Mouse (Mus musculus) forebrain, embryonic 15.5 days (tissue): ENCODE results near the gene Tsr1. TPM values are rescaled to one million over a fixed set of nuclear protein-coding genes. Genes with fewer than 3 reads are reported as not detected.

Experiments
- ATAC-seq: fragments of 200-750 bp; cut with Nextera tagmentation; replicated peaks from 2 replicates; pipeline ENCODE4 v1.8.0; 2017; ENCODE audit warnings: mild to moderate bottlenecking, moderate TSS enrichment, moderate library complexity
- H3K27ac ChIP-seq: fragments of 300-500 bp; sonication (generic); replicated peaks from 2 replicates; pipeline ENCODE4 v1.5.1; 2015; ENCODE audit warnings: mild to moderate bottlenecking, inconsistent platforms
- H3K27me3 ChIP-seq: fragments of 300-500 bp; sonication (generic); 2 replicates; pipeline ENCODE4 v1.6.1; 2015; ENCODE audit warnings: inconsistent platforms
- H3K36me3 ChIP-seq: fragments of 300-500 bp; sonication (generic); 2 replicates; pipeline ENCODE4 v1.6.1; 2015; ENCODE audit warnings: mild to moderate bottlenecking, inconsistent platforms
- H3K4me1 ChIP-seq: fragments of 300-500 bp; sonication (generic); 2 replicates; pipeline ENCODE4 v1.6.1; 2015; ENCODE audit warnings: inconsistent platforms
- H3K4me2 ChIP-seq: fragments of 300-500 bp; sonication (generic); replicated peaks from 2 replicates; pipeline ENCODE4 v1.6.1; 2015; ENCODE audit warnings: mild to moderate bottlenecking, inconsistent platforms
- H3K4me3 ChIP-seq: fragments of 300-500 bp; sonication (generic); 2 replicates; pipeline ENCODE4 v1.5.1; 2015; ENCODE audit warnings: mild to moderate bottlenecking, inconsistent platforms
- H3K9ac ChIP-seq: fragments of 300-500 bp; sonication (generic); replicated peaks from 2 replicates; pipeline ENCODE4 v1.6.1; 2015; ENCODE audit warnings: mild to moderate bottlenecking, inconsistent platforms
- H3K9me3 ChIP-seq: fragments of 300-500 bp; sonication (generic); 2 replicates; pipeline ENCODE4 v1.6.1; 2016; ENCODE audit warnings: inconsistent platforms
- WGBS: fragments of 180-500 bp; shearing (Covaris S2); methylation state at CpG from one replicate; pipeline ENCODE4 v1.1.7; 2015; ENCODE audit warnings: mixed read lengths; 5-methylcytosine and 5-hydroxymethylcytosine counted together
- polyA plus RNA-seq: library from polyadenylated mRNA; unstranded; fragments of >200 nt; fragmentation: Nextera tagmentation; extraction: Ambion mirVana; gene quantifications from 2 replicates; pipeline ENCODE4 v1.2.1, GENCODE M21; 2015

Gene Tsr1
- polyA plus RNA-seq, 1 experiment from 2014 or later, result 34.4 TPM

- peak overlapping the region; percentile 16; the same call in 1 of the 2 replicates for H3K4me2 ChIP-seq
- 0 out of 2 replicates have a peak, but pooled peaks cover 2% of the 10 kb centered on the region for H3K36me3 ChIP-seq
- 10% methylated on average over 12 of the region's 12 CpGs for WGBS
- no peak for ATAC-seq
- peak overlapping the region; percentile 41 for H3K27ac ChIP-seq
- no peaks in the 10 kb centered on the region for H3K27me3 ChIP-seq
- H3K9ac ChIP-seq, result no peak overlapping the region
- no peak overlapping the region for H3K4me3 ChIP-seq
- H3K9me3 ChIP-seq, result no peaks in the 10 kb centered on the region
- H3K4me1 ChIP-seq, result peaks cover 25% of the 10 kb centered on the region
Observed at GRCm38 (mm10) chr11:74870991-74871622, 26.8 kb upstream of the Tsr1 start.

DNA sequence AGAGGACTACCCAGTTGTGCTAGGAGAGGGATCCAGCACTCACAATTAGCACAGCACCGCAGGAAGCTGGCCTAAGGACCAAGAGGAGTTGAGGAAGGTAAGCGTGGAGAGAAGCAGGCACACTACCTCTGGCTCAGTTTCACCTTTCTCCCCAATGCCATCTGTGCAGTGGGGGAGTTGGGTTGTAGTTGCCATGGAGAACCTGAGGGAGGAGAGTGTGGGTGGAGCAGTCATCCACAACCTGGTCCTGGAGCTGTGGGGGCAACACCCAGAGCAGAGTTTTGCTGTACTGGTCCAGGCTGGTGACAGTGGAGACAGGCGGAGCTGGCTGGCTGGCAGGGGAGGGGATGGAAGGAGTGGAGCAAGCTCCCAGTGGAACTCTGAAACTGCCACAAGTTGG, 23.2 kb upstream of the Tsr1 start:
- WGBS, result 64% methylated on average over 3 of the region's 3 CpGs
- Histone ChIP-seq H3K27ac (no peak overlapping the region), H3K9ac (no peak overlapping the region), H3K4me1 (peaks cover 28% of the 10 kb centered on the region), H3K4me3 (no peak overlapping the region), H3K4me2 (no peak overlapping the region), H3K36me3 (no peaks in the 10 kb centered on the region), H3K9me3 (no peaks in the 10 kb centered on the region), H3K27me3 (no peaks in the 10 kb centered on the region)
- no peak for ATAC-seq

GRCm38 (mm10) chr11:74876801-74877200, 21.1 kb upstream of the Tsr1 start:
- no peaks in the 10 kb centered on the region for H3K36me3 ChIP-seq
- H3K4me2 ChIP-seq, result peak overlapping the region; percentile 30
- peak overlapping the region; percentile 79 for H3K27ac ChIP-seq
- peak overlapping the region; percentile 16; the same call in 1 of the 2 replicates for H3K4me3 ChIP-seq
- H3K27me3 ChIP-seq, result no peaks in the 10 kb centered on the region
- 1% methylated on average over 9 of the region's 9 CpGs for WGBS
- peak; percentile 90 for ATAC-seq
- H3K9ac ChIP-seq, result no peak overlapping the region
- H3K9me3 ChIP-seq, result no peaks in the 10 kb centered on the region
- H3K4me1 ChIP-seq, result peaks cover 18% of the 10 kb centered on the region

DNA sequence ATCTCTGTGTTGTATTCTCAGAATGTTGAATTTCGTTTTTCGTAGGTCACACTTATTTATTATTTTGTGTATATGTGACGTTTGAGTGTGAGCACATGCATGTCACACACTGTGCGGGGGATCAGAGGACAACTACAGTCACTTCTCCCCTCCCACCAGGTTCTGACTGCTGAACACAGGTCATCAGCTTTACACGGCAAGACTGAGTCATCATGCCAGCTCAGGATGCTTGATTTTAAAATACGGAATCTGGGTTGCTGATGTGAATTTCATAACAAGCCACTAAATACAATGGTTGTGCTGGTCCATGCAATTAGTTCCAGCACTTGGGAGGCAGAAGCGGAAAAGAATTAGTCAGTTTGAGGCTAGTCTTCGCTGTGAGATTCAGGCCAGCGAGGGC, 16.9 kb upstream of the Tsr1 start:
- Histone ChIP-seq H3K27me3 (no peaks in the 10 kb centered on the region), H3K4me1 (peaks cover 14% of the 10 kb centered on the region), H3K27ac (no peak overlapping the region), H3K9ac (no peak overlapping the region), H3K9me3 (no peaks in the 10 kb centered on the region), H3K4me2 (no peak overlapping the region), H3K36me3 (no peaks in the 10 kb centered on the region), H3K4me3 (no peak overlapping the region)
- ATAC-seq, result no peak
- WGBS, result 89% methylated on average over 9 of the region's 9 CpGs

DNA sequence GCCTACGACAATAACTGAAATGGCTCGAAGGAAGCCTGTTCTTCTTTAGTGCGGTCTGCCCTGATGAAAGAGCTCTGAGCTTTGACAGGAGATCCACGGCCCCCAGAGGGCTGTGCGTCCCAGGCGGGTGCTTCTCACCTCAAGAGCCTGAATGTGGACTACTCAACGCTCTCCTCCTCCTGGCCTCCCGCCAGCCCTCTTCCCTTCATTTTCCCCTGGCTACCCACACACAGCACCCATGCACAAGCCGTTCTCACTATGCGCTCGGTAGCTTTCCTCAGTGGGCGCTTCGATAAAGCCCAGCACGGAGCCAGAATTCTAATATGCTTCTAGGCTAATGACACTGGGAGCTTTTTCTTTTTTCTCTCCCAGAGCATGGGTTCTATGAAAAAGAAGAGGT, 15.9 kb upstream of the Tsr1 start:
- Histone ChIP-seq H3K9ac (no peak overlapping the region), H3K27me3 (no peaks in the 10 kb centered on the region), H3K4me1 (peaks cover 4% of the 10 kb centered on the region), H3K27ac (0 out of 2 replicates have a peak overlapping the region, but pooled peaks have one; percentile 29), H3K4me2 (no peak overlapping the region), H3K4me3 (no peak overlapping the region), H3K9me3 (no peaks in the 10 kb centered on the region), H3K36me3 (no peaks in the 10 kb centered on the region)
- no peak for ATAC-seq
- 54% methylated on average over 14 of the region's 14 CpGs for WGBS

GRCm38 (mm10) chr11:74883098-74883497, 14.8 kb upstream of the Tsr1 start:
- Histone ChIP-seq H3K9me3 (no peaks in the 10 kb centered on the region), H3K4me3 (no peak overlapping the region), H3K4me1 (no peaks in the 10 kb centered on the region), H3K36me3 (no peaks in the 10 kb centered on the region), H3K9ac (no peak overlapping the region), H3K27ac (no peak overlapping the region), H3K4me2 (no peak overlapping the region), H3K27me3 (no peaks in the 10 kb centered on the region)
- ATAC-seq, result no peak
- 86% methylated on average over 10 of the region's 10 CpGs for WGBS

DNA sequence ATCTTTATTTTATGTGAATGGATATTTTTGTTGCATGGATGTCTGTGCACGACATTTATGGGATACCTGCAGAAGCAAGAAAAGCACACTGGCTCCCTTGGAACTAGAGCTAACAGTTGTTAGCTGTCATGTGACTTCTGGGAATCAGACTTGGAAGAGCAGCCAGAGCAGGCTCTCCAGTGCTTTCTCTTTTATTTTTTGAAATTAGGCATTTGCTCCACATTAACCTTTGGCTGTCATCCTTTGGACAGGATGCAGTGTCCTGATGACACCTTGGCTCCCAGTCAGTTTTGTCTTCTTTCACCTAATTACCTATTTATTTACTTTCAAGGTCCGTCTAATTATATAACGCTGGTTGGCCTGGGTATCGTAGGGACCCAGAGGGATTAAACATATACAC, 3.3 kb upstream of the Tsr1 start:
- Histone ChIP-seq H3K9ac (no peak overlapping the region), H3K4me1 (peaks cover 26% of the 10 kb centered on the region), H3K27me3 (no peaks in the 10 kb centered on the region), H3K4me3 (no peak overlapping the region), H3K36me3 (no peaks in the 10 kb centered on the region), H3K4me2 (no peak overlapping the region), H3K9me3 (no peaks in the 10 kb centered on the region), H3K27ac (peak overlapping the region; percentile 6; the same call in 1 of the 2 replicates)
- ATAC-seq, result no peak
- 73% methylated on average over 4 of the region's 4 CpGs for WGBS

DNA sequence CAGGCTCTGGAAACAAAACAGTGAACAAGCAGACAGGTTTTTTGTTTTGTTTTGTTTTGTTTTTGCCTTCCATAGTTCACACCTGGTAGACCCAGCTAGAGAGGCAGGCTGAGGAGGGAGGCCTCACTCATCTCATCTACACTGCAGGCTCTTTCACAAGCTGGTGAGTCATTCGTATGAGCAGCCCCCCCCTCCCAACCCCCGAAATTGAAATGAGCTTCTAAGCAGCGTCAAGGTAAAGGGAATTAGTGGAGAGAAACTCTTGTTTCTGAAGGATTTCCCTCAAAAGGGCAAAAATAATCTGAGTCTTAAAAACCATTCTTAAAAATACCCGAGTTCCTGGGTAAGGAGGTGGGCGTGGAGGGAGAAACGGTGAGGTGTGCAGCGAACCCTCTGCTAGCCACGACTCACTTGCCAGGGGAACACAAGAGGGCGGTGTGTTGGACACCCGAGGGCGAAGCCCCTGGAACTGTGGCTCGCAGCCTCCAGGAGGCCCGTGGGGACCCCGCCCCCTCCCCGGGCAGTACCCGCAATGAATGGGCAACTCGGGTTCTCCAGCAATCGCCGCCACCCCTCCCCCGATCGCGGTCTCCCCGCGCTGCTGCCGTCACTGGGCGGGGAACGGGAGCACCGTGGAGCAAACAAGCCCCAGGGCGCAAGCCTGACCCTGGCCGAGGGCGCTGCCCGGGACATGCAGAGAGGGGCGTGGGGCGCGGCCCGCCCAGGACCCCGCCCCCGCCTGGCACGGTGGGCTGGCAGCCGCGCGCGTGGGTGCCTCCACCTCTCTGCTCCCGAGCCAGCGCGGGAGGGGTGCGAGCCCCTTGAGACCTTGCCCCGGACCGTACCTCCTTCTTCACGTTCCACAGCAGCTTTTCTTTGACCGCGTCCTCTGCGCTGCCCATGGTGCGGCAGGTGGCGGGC, 1.6 kb upstream of the Tsr1 start:
- Histone ChIP-seq H3K9ac (peak overlapping the region; percentile 79), H3K4me3 (peak overlapping the region; percentile 85), H3K4me1 (peaks cover 26% of the 10 kb centered on the region), H3K36me3 (peaks cover 15% of the 10 kb centered on the region), H3K9me3 (no peaks in the 10 kb centered on the region), H3K27me3 (no peaks in the 10 kb centered on the region), H3K27ac (peak overlapping the region; percentile 88), H3K4me2 (peak overlapping the region; percentile 77)
- ATAC-seq, result peak; percentile 49
- under 1% methylated on average over 55 of the region's 55 CpGs for WGBS

DNA sequence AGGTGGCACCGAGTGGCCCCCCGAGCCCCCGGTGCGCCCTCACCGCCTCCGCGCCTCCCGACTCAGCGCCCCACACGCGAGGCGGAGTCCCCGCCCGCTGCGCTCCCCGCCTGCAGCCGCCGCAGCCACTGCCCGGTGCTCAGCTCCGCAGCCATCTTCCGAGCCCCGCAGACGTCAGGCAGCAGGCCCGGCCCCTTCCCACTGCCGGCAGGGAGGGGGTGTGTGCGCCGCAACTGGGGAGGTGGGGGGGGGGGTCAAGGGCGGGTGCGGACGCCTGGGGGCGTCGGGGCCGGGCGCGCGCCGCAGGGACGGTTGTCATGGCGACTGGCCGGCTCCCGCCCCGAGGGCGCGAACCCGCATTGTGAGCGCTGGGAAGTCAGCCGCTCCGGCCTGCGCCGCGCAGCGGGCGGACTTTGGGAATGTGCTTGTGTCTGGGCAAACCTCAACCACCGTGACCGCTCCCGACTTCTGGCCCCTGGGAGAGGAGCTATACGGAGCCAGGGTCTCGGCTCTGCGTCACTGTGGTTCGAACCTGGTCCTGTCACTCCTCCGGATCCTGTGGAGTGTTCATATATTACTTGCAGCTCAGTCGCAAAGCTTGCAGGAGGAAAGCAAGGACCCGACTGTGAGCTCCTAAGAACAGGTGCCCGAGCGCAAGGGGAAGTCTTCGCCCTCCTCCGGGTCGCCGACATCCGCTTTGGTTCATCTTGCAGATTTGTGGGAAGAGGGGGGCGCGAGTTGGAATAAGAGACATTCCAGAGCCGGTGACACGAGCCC, 782 bp upstream of the Tsr1 start, which contains the start of gene Sgsm2:
TSS of gene Sgsm2 (minus strand) at position 160 of the 777 bp plus-strand sequence.
- peak within 1 kb of the TSS; percentile 88 for H3K27ac ChIP-seq
- WGBS, result under 1% methylated on average over 70 of the region's 74 CpGs
- ATAC-seq, result peak; percentile 72
- peaks cover 23% of the 10 kb centered on the region for H3K36me3 ChIP-seq
- H3K9ac ChIP-seq, result peak within 1 kb of the TSS; percentile 79
- peak within 1 kb of the TSS; percentile 85 for H3K4me3 ChIP-seq
- peaks cover 26% of the 10 kb centered on the region for H3K4me1 ChIP-seq
- no peaks in the 10 kb centered on the region for H3K27me3 ChIP-seq
- peak within 1 kb of the TSS; percentile 77 for H3K4me2 ChIP-seq
- H3K9me3 ChIP-seq, result no peaks in the 10 kb centered on the region

- no peak for ATAC-seq
- Histone ChIP-seq H3K4me3 (peak overlapping the region; percentile 85), H3K4me2 (peak overlapping the region; percentile 77), H3K36me3 (peaks cover 34% of the 10 kb centered on the region), H3K4me1 (peaks cover 26% of the 10 kb centered on the region), H3K27me3 (no peaks in the 10 kb centered on the region), H3K9ac (peak overlapping the region; percentile 79), H3K27ac (peak overlapping the region; percentile 88), H3K9me3 (no peaks in the 10 kb centered on the region)
- 0% methylated on average over 7 of the region's 7 CpGs for WGBS
Observed at GRCm38 (mm10) chr11:74898517-74898827, 601 bp downstream of the Tsr1 start.

- H3K4me3 ChIP-seq, result no peak overlapping the region
- H3K27ac ChIP-seq, result no peak overlapping the region
- H3K27me3 ChIP-seq, result no peaks in the 10 kb centered on the region
- no peaks in the 10 kb centered on the region for H3K9me3 ChIP-seq
- 89% methylated on average over 6 of the region's 6 CpGs for WGBS
- no peak overlapping the region for H3K9ac ChIP-seq
- H3K4me2 ChIP-seq, result no peak overlapping the region
- H3K4me1 ChIP-seq, result peaks cover 8% of the 10 kb centered on the region
- no peak for ATAC-seq
- H3K36me3 ChIP-seq, result peaks cover 65% of the 10 kb centered on the region
Observed at GRCm38 (mm10) chr11:74901555-74901954, 3.7 kb downstream of the Tsr1 start.

GRCm38 (mm10) chr11:74902416-74902815, 4.5 kb downstream of the Tsr1 start:
- Histone ChIP-seq H3K9me3 (no peaks in the 10 kb centered on the region), H3K4me1 (peaks cover 8% of the 10 kb centered on the region), H3K9ac (no peak overlapping the region), H3K4me2 (no peak overlapping the region), H3K4me3 (no peak overlapping the region), H3K27me3 (no peaks in the 10 kb centered on the region), H3K27ac (no peak overlapping the region), H3K36me3 (peaks cover 74% of the 10 kb centered on the region)
- WGBS, result 93% methylated on average over 5 of the region's 5 CpGs
- ATAC-seq, result no peak
